Mouse (Mus musculus) hindbrain, embryonic 13.5 days (tissue): Measurements from ENCODE around the gene Vmn1r188. TPM values are rescaled to one million over a fixed set of nuclear protein-coding genes. Genes with fewer than 3 reads are reported as not detected.
"Not testable (repeated sequence)": the region's sequence is repeated elsewhere in the genome, so short reads cannot be mapped to it uniquely, and the experiment has no call there.

Source experiments
- ATAC-seq: fragments of 200-750 bp; cut with Nextera tagmentation; 2 replicates; pipeline ENCODE4 v1.8.0; 2017; ENCODE audit warnings: moderate TSS enrichment; ENCODE audit not compliant: low FRiP score
- H3K27ac ChIP-seq: fragments of 300-500 bp; sonication (generic); 2 replicates; pipeline ENCODE4 v1.5.1; 2015; ENCODE audit warnings: inconsistent platforms, mild to moderate bottlenecking, moderate library complexity
- H3K27me3 ChIP-seq: fragments of 300-500 bp; sonication (generic); 2 replicates; pipeline ENCODE4 v1.6.1; 2015; ENCODE audit warnings: mild to moderate bottlenecking, inconsistent platforms
- H3K36me3 ChIP-seq: fragments of 300-500 bp; sonication (generic); 2 replicates; pipeline ENCODE4 v1.6.1; 2015; ENCODE audit warnings: mild to moderate bottlenecking, inconsistent platforms
- H3K4me1 ChIP-seq: fragments of 300-500 bp; sonication (generic); replicated peaks from 2 replicates; pipeline ENCODE4 v1.6.1; 2015; ENCODE audit warnings: inconsistent platforms
- H3K4me2 ChIP-seq: fragments of 300-500 bp; sonication (generic); 2 replicates; pipeline ENCODE4 v1.6.1; 2015; ENCODE audit warnings: inconsistent platforms, mild to moderate bottlenecking, moderate library complexity
- H3K4me3 ChIP-seq: fragments of 300-500 bp; sonication (generic); 2 replicates; pipeline ENCODE4 v1.5.1; 2015; ENCODE audit warnings: mild to moderate bottlenecking, inconsistent platforms
- H3K9ac ChIP-seq: fragments of 300-500 bp; sonication (generic); 2 replicates; pipeline ENCODE4 v1.6.1; 2015; ENCODE audit warnings: mild to moderate bottlenecking, inconsistent platforms
- H3K9me3 ChIP-seq: fragments of 300-500 bp; sonication (generic); 2 replicates; pipeline ENCODE4 v1.6.1; 2016; ENCODE audit warnings: inconsistent platforms
- WGBS: fragments of 180-500 bp; shearing (Covaris S2); methylation state at CpG from one replicate; pipeline ENCODE4 v1.1.7; 2015; 5-methylcytosine and 5-hydroxymethylcytosine counted together
- polyA plus RNA-seq: library from polyadenylated mRNA; unstranded; fragments of >200 nt; fragmentation: Nextera tagmentation; extraction: Ambion mirVana; gene quantifications from 2 replicates; pipeline ENCODE4 v1.2.1, GENCODE M21; 2015

The Vmn1r188 gene
- not detected in 2 replicates for polyA plus RNA-seq

- H3K9ac ChIP-seq, H3K27ac ChIP-seq, H3K4me1 ChIP-seq, H3K4me3 ChIP-seq, H3K36me3 ChIP-seq, H3K4me2 ChIP-seq, H3K27me3 ChIP-seq, H3K9me3 ChIP-seq, ATAC-seq: not testable (repeated sequence)
- WGBS: 89% methylated on average over 1 of the region's 1 CpGs
Observed at GRCm38 (mm10) chr13:22084140-22084539, at the start of gene Vmn1r188. Gene Vmn1r188, plus strand, starts transcription at chr13:22084440.

GRCm38 (mm10) chr13:22034443-22035266, 49.6 kb upstream of the Vmn1r188 start:
- H3K9ac ChIP-seq: peak overlapping the region; percentile 30
- no peaks in the 10 kb centered on the region for H3K36me3 ChIP-seq
- no peaks in the 10 kb centered on the region for H3K9me3 ChIP-seq
- peaks cover 14% of the 10 kb centered on the region for H3K4me1 ChIP-seq
- WGBS: under 1% methylated on average over 11 of the region's 14 CpGs
- no peak for ATAC-seq
- no peak overlapping the region for H3K27ac ChIP-seq
- peak overlapping the region; percentile 70 for H3K4me2 ChIP-seq
- H3K27me3 ChIP-seq: no peaks in the 10 kb centered on the region
- peak overlapping the region; percentile 42 for H3K4me3 ChIP-seq

- H3K4me1 ChIP-seq: peaks cover 21% of the 10 kb centered on the region
- peak within 1 kb of the TSS; percentile 70 for H3K4me2 ChIP-seq
- peak within 1 kb of the TSS; percentile 62 for H3K9ac ChIP-seq
- H3K9me3 ChIP-seq, H3K27me3 ChIP-seq, H3K36me3 ChIP-seq: not testable (repeated sequence)
- peak; percentile 99 for ATAC-seq
- H3K27ac ChIP-seq: peak within 1 kb of the TSS; percentile 77; the same call in 1 of the 2 replicates
- peak within 1 kb of the TSS; percentile 42 for H3K4me3 ChIP-seq
- WGBS: under 1% methylated on average over 26 of the region's 69 CpGs
Observed at GRCm38 (mm10) chr13:22035267-22036148, 48.7 kb upstream of the Vmn1r188 start, which contains the start of the genes Hist1h2ah and Hist1h2bk. Gene Hist1h2ah, minus strand, starts transcription at chr13:22035568. Gene Hist1h2bk, plus strand, starts transcription at chr13:22035870.

GRCm38 (mm10) chr13:22036149-22036956, 47.9 kb upstream of the Vmn1r188 start:
- Histone ChIP-seq H3K9me3 (no peaks in the 10 kb centered on the region), H3K27ac (peak overlapping the region; percentile 77; the same call in 1 of the 2 replicates), H3K27me3 (no peaks in the 10 kb centered on the region), H3K4me3 (peak overlapping the region; percentile 42), H3K9ac (peak overlapping the region; percentile 62; the same call in 1 of the 2 replicates), H3K4me2 (peak overlapping the region; percentile 70), H3K36me3 (no peaks in the 10 kb centered on the region), H3K4me1 (peaks cover 25% of the 10 kb centered on the region)
- ATAC-seq: peak; percentile 25; the same call in 1 of the 2 replicates
- WGBS: 3% methylated on average over 23 of the region's 23 CpGs

GRCm38 (mm10) chr13:22036986-22037385, 47.3 kb upstream of the Vmn1r188 start:
- Histone ChIP-seq H3K4me2 (peak overlapping the region; percentile 70), H3K9me3 (no peaks in the 10 kb centered on the region), H3K27me3 (no peaks in the 10 kb centered on the region), H3K4me1 (peaks cover 29% of the 10 kb centered on the region), H3K9ac (peak overlapping the region; percentile 62; the same call in 1 of the 2 replicates), H3K27ac (no peak overlapping the region; the same call in 1 of the 2 replicates), H3K36me3 (no peaks in the 10 kb centered on the region), H3K4me3 (peak overlapping the region; percentile 42; the same call in 1 of the 2 replicates)
- no peak for ATAC-seq
- WGBS: 59% methylated on average over 3 of the region's 3 CpGs

- H3K27me3 ChIP-seq: no peaks in the 10 kb centered on the region
- H3K4me3 ChIP-seq: no peak overlapping the region
- H3K36me3 ChIP-seq: no peaks in the 10 kb centered on the region
- H3K27ac ChIP-seq: no peak overlapping the region
- no peak overlapping the region for H3K9ac ChIP-seq
- H3K9me3 ChIP-seq: no peaks in the 10 kb centered on the region
- no peak overlapping the region for H3K4me2 ChIP-seq
- ATAC-seq: no peak
- H3K4me1 ChIP-seq: peaks cover 33% of the 10 kb centered on the region
- WGBS: 87% methylated on average over 2 of the region's 2 CpGs
Observed at GRCm38 (mm10) chr13:22037415-22037814, 46.8 kb upstream of the Vmn1r188 start.

- ATAC-seq: no peak
- peaks cover 36% of the 10 kb centered on the region for H3K4me1 ChIP-seq
- H3K9me3 ChIP-seq: no peaks in the 10 kb centered on the region
- no peak overlapping the region for H3K27ac ChIP-seq
- H3K36me3 ChIP-seq: no peaks in the 10 kb centered on the region
- no peak overlapping the region for H3K4me3 ChIP-seq
- H3K9ac ChIP-seq: no peak overlapping the region
- H3K4me2 ChIP-seq: no peak overlapping the region
- 74% methylated on average over 5 of the region's 5 CpGs for WGBS
- H3K27me3 ChIP-seq: no peaks in the 10 kb centered on the region
Observed at GRCm38 (mm10) chr13:22039364-22039763, 44.9 kb upstream of the Vmn1r188 start.

GRCm38 (mm10) chr13:22039951-22040463, 44.2 kb upstream of the Vmn1r188 start:
- Histone ChIP-seq H3K4me1 (peaks cover 30% of the 10 kb centered on the region), H3K9ac (peak overlapping the region; percentile 60; the same call in 1 of the 2 replicates), H3K4me3 (peak overlapping the region; percentile 37), H3K4me2 (peak overlapping the region; percentile 65), H3K27me3 (no peaks in the 10 kb centered on the region), H3K9me3 (no peaks in the 10 kb centered on the region), H3K36me3 (no peaks in the 10 kb centered on the region), H3K27ac (peak overlapping the region; percentile 85)
- WGBS: 9% methylated on average over 2 of the region's 2 CpGs
- no peak for ATAC-seq

GRCm38 (mm10) chr13:22040464-22041141, 43.6 kb upstream of the Vmn1r188 start:
- Histone ChIP-seq H3K4me1 (peaks cover 29% of the 10 kb centered on the region), H3K27me3 (no peaks in the 10 kb centered on the region), H3K9ac (peak overlapping the region; percentile 60), H3K4me3 (peak overlapping the region; percentile 37), H3K36me3 (no peaks in the 10 kb centered on the region), H3K9me3 (no peaks in the 10 kb centered on the region), H3K4me2 (peak overlapping the region; percentile 65), H3K27ac (peak overlapping the region; percentile 85)
- ATAC-seq: 0 out of 2 replicates have a peak, but pooled peaks have one; percentile 23
- WGBS: under 1% methylated on average over 24 of the region's 24 CpGs

GRCm38 (mm10) chr13:22041142-22041536, 43.1 kb upstream of the Vmn1r188 start, which contains the start of gene Hist1h4i:
Gene Hist1h4i, minus strand, starts transcription at chr13:22041362.
- 0% methylated on average over 24 of the region's 27 CpGs for WGBS
- H3K9me3 ChIP-seq, H3K36me3 ChIP-seq, H3K27me3 ChIP-seq: not testable (repeated sequence)
- peak within 1 kb of the TSS; percentile 65 for H3K4me2 ChIP-seq
- peak; percentile 43 for ATAC-seq
- peaks cover 28% of the 10 kb centered on the region for H3K4me1 ChIP-seq
- peak within 1 kb of the TSS; percentile 85 for H3K27ac ChIP-seq
- peak within 1 kb of the TSS; percentile 40 for H3K4me3 ChIP-seq
- H3K9ac ChIP-seq: peak within 1 kb of the TSS; percentile 64
